Mouse (Mus musculus): Measurements from ENCODE around the gene Doc2a.

- no peak for TF ChIP-seq CTCF (IDR thresholded peaks at IDR 0.05; ENCODE audit: borderline replicate concordance, insufficient read depth, low read depth, low read length)
- TF ChIP-seq POLR2A (IDR thresholded peaks at IDR 0.05; ENCODE audit: borderline replicate concordance, insufficient read depth, low read length): no peak
These were observed 33.8 kb downstream of the Doc2a start for GRCm38 (mm10) chr7:126881040-126881439.

All from cerebellum, adult 2 months (tissue).